Mouse (Mus musculus) G1E (cell line): ENCODE measurements around the gene Kif3b. TPM values are rescaled to one million over a fixed set of nuclear protein-coding genes. Genes with fewer than 3 reads are reported as not detected.

Experiments used
- ATAC-seq: 2 replicates; pipeline ENCODE4 v1.8.0; 2016; ENCODE audit warnings: mild to moderate bottlenecking; ENCODE audit not compliant: insufficient number of reproducible peaks, poor library complexity, low FRiP score, severe bottlenecking; ENCODE audit errors: extremely low read depth
- DNase-seq: peaks from one replicate; pipeline ENCODE4 v3.0.0; 2012; ENCODE audit warnings: low spot score
- H3K27me3 ChIP-seq: 2 replicates; pipeline ENCODE4 v1.6.1; 2012; ENCODE audit warnings: mild to moderate bottlenecking, low read length, inconsistent platforms; ENCODE audit not compliant: insufficient read depth
- H3K36me3 ChIP-seq: replicated peaks from 2 replicates; pipeline ENCODE3; 2012; ENCODE audit warnings: mild to moderate bottlenecking, inconsistent platforms
- H3K4me1 ChIP-seq: 2 replicates; pipeline ENCODE4 v1.6.1; 2012; ENCODE audit warnings: low read depth, low read length, inconsistent platforms, mixed read lengths; ENCODE audit not compliant: insufficient read depth
- H3K4me3 ChIP-seq: 2 replicates; pipeline ENCODE4 v1.5.1; 2012; ENCODE audit warnings: low read depth, mild to moderate bottlenecking, inconsistent platforms, low read length, moderate library complexity, mixed read lengths
- H3K9me3 ChIP-seq: replicated peaks from 2 replicates; pipeline ENCODE4 v1.6.1; 2012; ENCODE audit warnings: inconsistent platforms
- CTCF ChIP-seq: IDR thresholded peaks from 2 replicates; pipeline ENCODE4 v1.5.1; 2012; ENCODE audit warnings: low read depth, low read length, inconsistent platforms, mixed read lengths
- GATA1 ChIP-seq: IDR thresholded peaks from 2 replicates; pipeline ENCODE4 v1.6.1; 2012; ENCODE audit warnings: borderline replicate concordance, low read length, inconsistent platforms, mixed read lengths
- GATA2 ChIP-seq: IDR thresholded peaks from 2 replicates; pipeline ENCODE4 v1.6.1; 2012; ENCODE audit warnings: low read depth, low read length, inconsistent platforms, borderline replicate concordance
- POLR2AphosphoS5 ChIP-seq: IDR thresholded peaks from 2 replicates; pipeline ENCODE4 v1.6.1; 2012; ENCODE audit warnings: low read depth, low read length, inconsistent platforms; ENCODE audit not compliant: insufficient replicate concordance
- TAL1 ChIP-seq: conservative IDR thresholded peaks from 2 replicates; pipeline ENCODE4 v1.6.1; 2012; ENCODE audit warnings: low read depth, low read length, inconsistent platforms, mixed read lengths
- polyA plus RNA-seq: library from polyadenylated mRNA; stranded (reverse); fragments of >175 nt; gene quantifications from 2 replicates; pipeline ENCODE4 v1.2.3, GENCODE M21; 2012
- total RNA-seq, 2 experiments: library from RNA; stranded (forward) in 1 of 2; stranded (reverse) in 1 of 2; fragments of 200-1000 nt in 1 of 2; fragments of >200 nt in 1 of 2; fragmentation: Nextera tagmentation in 1 of 2; gene quantifications; 2 replicates each; pipeline ENCODE4 v1.2.3; 2014 to 2017

Gene Kif3b
- total and polyA plus RNA-seq, 3 experiments = 3.7 to 26.1 (median 12.9) TPM

- no peaks in the 10 kb centered on the region for H3K27me3 ChIP-seq
- H3K9me3 ChIP-seq = no peaks in the 10 kb centered on the region
- peaks cover 27% of the 10 kb centered on the region for H3K36me3 ChIP-seq
- DNase-seq (no peak), ATAC-seq (no peak)
- peaks cover 23% of the 10 kb centered on the region for H3K4me1 ChIP-seq
- H3K4me3 ChIP-seq = no peak overlapping the region
- TF ChIP-seq POLR2AphosphoS5 = no peak
- no peak for TF ChIP-seq GATA1
- TF ChIP-seq GATA2 = no peak
- no peak for TF ChIP-seq TAL1
- no peak for TF ChIP-seq CTCF
These were observed 47.4 kb downstream of the Kif3b start for GRCm38 (mm10) chr2:153338361-153339350.

- Histone ChIP-seq H3K4me3 (no peak overlapping the region), H3K27me3 (no peaks in the 10 kb centered on the region), H3K4me1 (peaks cover 34% of the 10 kb centered on the region), H3K36me3 (peaks cover 22% of the 10 kb centered on the region), H3K9me3 (no peaks in the 10 kb centered on the region)
- DNase-seq (no peak), ATAC-seq (no peak)
- no peak for TF ChIP-seq POLR2AphosphoS5
- no peak for TF ChIP-seq GATA1
- TF ChIP-seq CTCF = no peak
- TF ChIP-seq GATA2 = no peak
- no peak for TF ChIP-seq TAL1
These were observed 51.0 kb downstream of the Kif3b start for GRCm38 (mm10) chr2:153342166-153342565.

- H3K27me3 ChIP-seq = no peaks in the 10 kb centered on the region
- H3K4me3 ChIP-seq = no peak overlapping the region
- DNase-seq = peak; percentile 25
- H3K9me3 ChIP-seq = no peaks in the 10 kb centered on the region
- H3K4me1 ChIP-seq = peaks cover 34% of the 10 kb centered on the region
- peaks cover 22% of the 10 kb centered on the region for H3K36me3 ChIP-seq
- ATAC-seq = no peak
- TF ChIP-seq CTCF = no peak
- no peak for TF ChIP-seq GATA2
- TF ChIP-seq POLR2AphosphoS5 = no peak
- no peak for TF ChIP-seq TAL1
- no peak for TF ChIP-seq GATA1
These were observed 51.4 kb downstream of the Kif3b start for GRCm38 (mm10) chr2:153342602-153343001.

GRCm38 (mm10) chr2:153343191-153343590 is 52.0 kb downstream of the Kif3b start:
- TF ChIP-seq GATA2 = no peak
- TF ChIP-seq TAL1 = no peak
- no peak for TF ChIP-seq GATA1
- TF ChIP-seq CTCF = no peak
- TF ChIP-seq POLR2AphosphoS5 = no peak
- ATAC-seq = no peak
- H3K36me3 ChIP-seq = peaks cover 22% of the 10 kb centered on the region

GRCm38 (mm10) chr2:153345071-153345453 is 53.8 kb downstream of the Kif3b start:
- no peak for DNase-seq
- Histone ChIP-seq H3K4me1 (peaks cover 47% of the 10 kb centered on the region), H3K36me3 (peaks cover 25% of the 10 kb centered on the region), H3K27me3 (no peaks in the 10 kb centered on the region), H3K9me3 (no peaks in the 10 kb centered on the region), H3K4me3 (peak overlapping the region; percentile 93)
- TF ChIP-seq CTCF (no peak), TAL1 (no peak), GATA1 (no peak), POLR2AphosphoS5 (no peak), GATA2 (no peak)
- no peak for ATAC-seq

More at GRCm38 (mm10) chr2:153343191-153343590, 52.0 kb downstream of the Kif3b start:
- H3K27me3 ChIP-seq = no peaks in the 10 kb centered on the region
- H3K9me3 ChIP-seq = no peaks in the 10 kb centered on the region
- H3K4me3 ChIP-seq = no peak overlapping the region
- peaks cover 34% of the 10 kb centered on the region for H3K4me1 ChIP-seq
- no peak for DNase-seq

- peak; percentile 88 for DNase-seq
- peaks cover 52% of the 10 kb centered on the region for H3K4me1 ChIP-seq
- no peak for TF ChIP-seq GATA2
- TF ChIP-seq CTCF = no peak
- no peak for TF ChIP-seq GATA1
- TF ChIP-seq TAL1 = no peak
- no peak for TF ChIP-seq POLR2AphosphoS5
- no peaks in the 10 kb centered on the region for H3K27me3 ChIP-seq
- H3K4me3 ChIP-seq = peak within 1 kb of the TSS; percentile 93
- H3K36me3 ChIP-seq = peaks cover 19% of the 10 kb centered on the region
- H3K9me3 ChIP-seq = no peaks in the 10 kb centered on the region
- ATAC-seq = peak; percentile 82
These were observed 54.4 kb downstream of the Kif3b start, which contains the start of gene Asxl1 for GRCm38 (mm10) chr2:153345454-153346220. Asxl1 (plus strand) TSS chr2:153345829.
